Mouse (Mus musculus): ENCODE results near the gene Cbl. TPM values are rescaled to one million over a fixed set of nuclear protein-coding genes. Genes with fewer than 3 reads are reported as not detected.
A peak's percentile ranks its signal among the peaks of the same experiment; 100 is the strongest.

Cbl gene
- polyA plus RNA-seq, 2 experiments, result 15.6 to 18.3 TPM

GRCm38 (mm10) chr9:44135731-44136411, 98.0 kb downstream of the Cbl start:
- H3K4me1 ChIP-seq (ENCODE audit: control insufficient read depth, insufficient read depth, low read length), result peaks cover 27% of the 10 kb centered on the region
- peaks cover 4% of the 10 kb centered on the region; the same call in 1 of the 2 replicates for H3K27me3 ChIP-seq (ENCODE audit: control insufficient read depth, insufficient read depth, low read length)

GRCm38 (mm10) chr9:44134851-44135730, 98.8 kb downstream of the Cbl start:
- peak overlapping the region; percentile 72 for H3K27ac ChIP-seq (replicated peaks; ENCODE audit: low read depth, low read length)
- peak overlapping the region; percentile 66 for H3K9ac ChIP-seq (ENCODE audit: low read depth, low read length, severe bottlenecking)
- 1% methylated on average over 47 of the region's 49 CpGs for WGBS
- DNase-seq (ENCODE audit: low spot score) (peak; percentile 24), ATAC-seq (ENCODE audit: low FRiP score, low read depth) (peak; percentile 21; the same call in 1 of the 2 replicates)
- peak overlapping the region; percentile 67 for H3K4me3 ChIP-seq (replicated peaks; ENCODE audit: low read length)
- TF ChIP-seq POLR2A (IDR thresholded peaks at IDR 0.05; ENCODE audit: borderline replicate concordance, extremely low read depth, insufficient read depth, insufficient read length), result no peak
- no peaks in the 10 kb centered on the region for H3K9me3 ChIP-seq (ENCODE audit: control insufficient read depth, low read length)
- H3K4me1 ChIP-seq (ENCODE audit: control insufficient read depth, insufficient read depth, low read length), result peaks cover 35% of the 10 kb centered on the region
- peaks cover 35% of the 10 kb centered on the region for H3K36me3 ChIP-seq (ENCODE audit: control insufficient read depth, insufficient read depth, low read length)
- H3K4me2 ChIP-seq (replicated peaks; ENCODE audit: low read depth, low read length, severe bottlenecking), result peak overlapping the region; percentile 89
- peaks cover 4% of the 10 kb centered on the region; the same call in 1 of the 2 replicates for H3K27me3 ChIP-seq (ENCODE audit: control insufficient read depth, insufficient read depth, low read length)

More at GRCm38 (mm10) chr9:44135731-44136411, 98.0 kb downstream of the Cbl start:
- Histone ChIP-seq H3K9ac (ENCODE audit: low read depth, low read length, severe bottlenecking) (peak overlapping the region; percentile 66), H3K9me3 (ENCODE audit: control insufficient read depth, low read length) (no peaks in the 10 kb centered on the region), H3K4me2 (replicated peaks; ENCODE audit: low read depth, low read length, severe bottlenecking) (peak overlapping the region; percentile 89), H3K4me3 (replicated peaks; ENCODE audit: low read length) (peak overlapping the region; percentile 67), H3K36me3 (ENCODE audit: control insufficient read depth, insufficient read depth, low read length) (peaks cover 42% of the 10 kb centered on the region), H3K27ac (replicated peaks; ENCODE audit: low read depth, low read length) (peak overlapping the region; percentile 72; the same call in 1 of the 2 replicates)
- peak; percentile 39 for DNase-seq (ENCODE audit: low spot score)
- no peak for ATAC-seq (ENCODE audit: low FRiP score, low read depth)
- WGBS, result 48% methylated on average over 7 of the region's 7 CpGs
- TF ChIP-seq POLR2A (IDR thresholded peaks at IDR 0.05; ENCODE audit: borderline replicate concordance, extremely low read depth, insufficient read depth, insufficient read length), result no peak

- Histone ChIP-seq H3K4me1 (ENCODE audit: control insufficient read depth, insufficient read depth, low read length) (peaks cover 42% of the 10 kb centered on the region), H3K9ac (ENCODE audit: low read depth, low read length, severe bottlenecking) (peak within 1 kb of the TSS; percentile 66), H3K36me3 (ENCODE audit: control insufficient read depth, insufficient read depth, low read length) (peaks cover 27% of the 10 kb centered on the region), H3K27ac (replicated peaks; ENCODE audit: low read depth, low read length) (peak within 1 kb of the TSS; percentile 72), H3K4me3 (replicated peaks; ENCODE audit: low read length) (peak within 1 kb of the TSS; percentile 67), H3K4me2 (replicated peaks; ENCODE audit: low read depth, low read length, severe bottlenecking) (peak within 1 kb of the TSS; percentile 89), H3K27me3 (ENCODE audit: control insufficient read depth, insufficient read depth, low read length) (peaks cover 4% of the 10 kb centered on the region; the same call in 1 of the 2 replicates), H3K9me3 (ENCODE audit: control insufficient read depth, low read length) (no peaks in the 10 kb centered on the region)
- ATAC-seq (ENCODE audit: low FRiP score, low read depth) (peak; percentile 75), DNase-seq (ENCODE audit: low spot score) (peak; percentile 68)
- 0 out of 2 replicates have a peak, but pooled peaks have one; percentile 36 for TF ChIP-seq POLR2A (IDR thresholded peaks at IDR 0.05; ENCODE audit: borderline replicate concordance, extremely low read depth, insufficient read depth, insufficient read length)
- WGBS, result 1% methylated on average over 29 of the region's 55 CpGs
These were observed 99.6 kb downstream of the Cbl start, which contains the start of gene Mcam for GRCm38 (mm10) chr9:44134101-44134850. Mcam (plus strand) TSS chr9:44134469.

- ATAC-seq (ENCODE audit: low FRiP score, low read depth) (no peak), DNase-seq (ENCODE audit: low spot score) (no peak)
- H3K9me3 ChIP-seq (ENCODE audit: control insufficient read depth, low read length), result no peaks in the 10 kb centered on the region
- peak overlapping the region; percentile 66; the same call in 1 of the 2 replicates for H3K9ac ChIP-seq (ENCODE audit: low read depth, low read length, severe bottlenecking)
- H3K4me2 ChIP-seq (replicated peaks; ENCODE audit: low read depth, low read length, severe bottlenecking), result peak overlapping the region; percentile 89; the same call in 1 of the 2 replicates
- peaks cover 42% of the 10 kb centered on the region for H3K4me1 ChIP-seq (ENCODE audit: control insufficient read depth, insufficient read depth, low read length)
- WGBS, result 0% methylated on average over 2 of the region's 2 CpGs
- H3K27me3 ChIP-seq (ENCODE audit: control insufficient read depth, insufficient read depth, low read length), result peaks cover 4% of the 10 kb centered on the region; the same call in 1 of the 2 replicates
- no peak for TF ChIP-seq POLR2A (IDR thresholded peaks at IDR 0.05; ENCODE audit: borderline replicate concordance, extremely low read depth, insufficient read depth, insufficient read length)
- H3K27ac ChIP-seq (replicated peaks; ENCODE audit: low read depth, low read length), result no peak overlapping the region
- peaks cover 18% of the 10 kb centered on the region for H3K36me3 ChIP-seq (ENCODE audit: control insufficient read depth, insufficient read depth, low read length)
- peak overlapping the region; percentile 67 for H3K4me3 ChIP-seq (replicated peaks; ENCODE audit: low read length)
These were observed 100.6 kb downstream of the Cbl start for GRCm38 (mm10) chr9:44133287-44133686.
